Mouse (Mus musculus) MEL (cell line): ENCODE data around the gene Itgbl1. TPM values are rescaled to one million over a fixed set of nuclear protein-coding genes. Genes with fewer than 3 reads are reported as not detected.

Source experiments
- DNase-seq: peaks from one replicate; pipeline ENCODE4 v3.0.0; 2011; ENCODE audit warnings: low read depth, low spot score
- H3K27ac ChIP-seq: 2 replicates; pipeline ENCODE4 v1.5.1; 2012; ENCODE audit warnings: low read depth, mild to moderate bottlenecking, control low read depth, low read length, moderate library complexity; ENCODE audit not compliant: control insufficient read depth
- H3K27me3 ChIP-seq, 2 experiments: fragments of 150-350 bp in 1 of 2; sonication (generic) in 1 of 2; 2 replicates each; pipeline ENCODE4 v1.6.1; 2012; ENCODE audit warnings: low read length in 2 of 2, mild to moderate bottlenecking in 2 of 2, improper control_type of control experiment in 1 of 2, moderate library complexity in 1 of 2; ENCODE audit not compliant: insufficient read depth in 2 of 2, control insufficient read depth in 1 of 2
- H3K36me3 ChIP-seq, 2 experiments: 2 replicates each; pipeline ENCODE4 v1.6.1; 2012 to 2014; ENCODE audit warnings: low read length in 2 of 2, improper control_type of control experiment in 1 of 2, inconsistent platforms in 1 of 2, mild to moderate bottlenecking in 1 of 2; ENCODE audit not compliant: insufficient read depth in 2 of 2, control insufficient read depth in 1 of 2
- H3K4me1 ChIP-seq, 2 experiments: fragments of 150-350 bp in 1 of 2; sonication (generic) in 1 of 2; 2 replicates each; pipeline ENCODE4 v1.6.1; 2012; ENCODE audit warnings: low read length in 2 of 2, improper control_type of control experiment in 1 of 2, mild to moderate bottlenecking in 1 of 2; ENCODE audit not compliant: insufficient read depth in 2 of 2, control insufficient read depth in 1 of 2
- H3K4me3 ChIP-seq, 2 experiments: fragments of 150-350 bp in 1 of 2; sonication (generic) in 1 of 2; 2 replicates each; pipeline ENCODE4 v1.5.1; 2012; ENCODE audit warnings: low read depth in 2 of 2, low read length in 2 of 2, mild to moderate bottlenecking in 2 of 2, moderate library complexity in 2 of 2, control low read depth in 1 of 2, improper control_type of control experiment in 1 of 2; ENCODE audit not compliant: control insufficient read depth in 1 of 2, insufficient read depth in 1 of 2
- H3K79me2 ChIP-seq: 2 replicates; pipeline ENCODE4 v1.6.1; 2012; ENCODE audit warnings: mild to moderate bottlenecking, low read length, moderate library complexity; ENCODE audit not compliant: control insufficient read depth, poor library complexity, insufficient read depth
- H3K9ac ChIP-seq: 2 replicates; pipeline ENCODE4 v1.6.1; 2012; ENCODE audit warnings: low read depth, mild to moderate bottlenecking, control low read depth, low read length, moderate library complexity; ENCODE audit not compliant: control insufficient read depth, poor library complexity, severe bottlenecking
- H3K9me3 ChIP-seq: fragments of 150-350 bp; sonication (generic); replicated peaks from 2 replicates; pipeline ENCODE4 v1.6.1; 2012; ENCODE audit warnings: mild to moderate bottlenecking, low read length, improper control_type of control experiment, moderate library complexity; ENCODE audit not compliant: insufficient read depth
- CTCF ChIP-seq, 3 experiments: IDR thresholded peaks in 2 of 3; conservative IDR thresholded peaks in 1 of 3; 2 replicates each; pipeline ENCODE4 v1.5.1; 2011 to 2012; ENCODE audit warnings: low read length in 3 of 3, low read depth in 2 of 3, mild to moderate bottlenecking in 2 of 3, improper control_type of control experiment in 1 of 3, inconsistent platforms in 1 of 3, mixed read lengths in 1 of 3, moderate library complexity in 1 of 3; ENCODE audit not compliant: control insufficient read depth in 1 of 3, insufficient read depth in 1 of 3, poor library complexity in 1 of 3, severe bottlenecking in 1 of 3
- EP300 ChIP-seq, 2 experiments: IDR thresholded peaks; 2 replicates each; pipeline ENCODE4 v1.6.1; 2011; ENCODE audit warnings: improper control_type of control experiment in 2 of 2, low read length in 2 of 2, low read depth in 1 of 2, mild to moderate bottlenecking in 1 of 2
- GABPA ChIP-seq: IDR thresholded peaks from 2 replicates; pipeline ENCODE4 v1.6.1; 2012; ENCODE audit warnings: low read depth, mild to moderate bottlenecking, inconsistent platforms, low read length, improper control_type of control experiment, moderate library complexity
- HCFC1 ChIP-seq: IDR thresholded peaks from 2 replicates; pipeline ENCODE4 v1.6.1; 2012; ENCODE audit warnings: low read depth, mild to moderate bottlenecking, inconsistent platforms, low read length, improper control_type of control experiment, moderate library complexity
- MAFK ChIP-seq: IDR thresholded peaks from 2 replicates; pipeline ENCODE4 v1.6.1; 2011; ENCODE audit warnings: low read depth, mild to moderate bottlenecking, low read length, improper control_type of control experiment, borderline replicate concordance
- MAX ChIP-seq: IDR thresholded peaks from 2 replicates; pipeline ENCODE4 v1.6.1; 2011; ENCODE audit warnings: low read length, improper control_type of control experiment
- MEF2A ChIP-seq: IDR thresholded peaks from 2 replicates; pipeline ENCODE4 v1.6.1; 2014; ENCODE audit warnings: low read depth, mild to moderate bottlenecking, inconsistent platforms, low read length, improper control_type of control experiment; ENCODE audit not compliant: poor library complexity, insufficient replicate concordance, severe bottlenecking; ENCODE audit errors: extremely low read depth
- MXI1 ChIP-seq: IDR thresholded peaks from 2 replicates; pipeline ENCODE4 v1.6.1; 2011; ENCODE audit warnings: mild to moderate bottlenecking, low read depth, low read length, improper control_type of control experiment
- MYB ChIP-seq: IDR thresholded peaks from 2 replicates; pipeline ENCODE4 v1.6.1; 2011; ENCODE audit warnings: mild to moderate bottlenecking, low read depth, low read length, improper control_type of control experiment
- MYC ChIP-seq: IDR thresholded peaks from 2 replicates; pipeline ENCODE4 v1.6.1; 2011; ENCODE audit warnings: low read depth, mild to moderate bottlenecking, low read length, improper control_type of control experiment, moderate library complexity
- NRF1 ChIP-seq: IDR thresholded peaks from 2 replicates; pipeline ENCODE4 v1.6.1; 2014; ENCODE audit warnings: low read depth, mild to moderate bottlenecking, inconsistent platforms, low read length, improper control_type of control experiment, moderate library complexity; ENCODE audit not compliant: poor library complexity, insufficient read depth, severe bottlenecking
- POLR2A ChIP-seq, 2 experiments: IDR thresholded peaks; 2 replicates each; pipeline ENCODE4 v1.6.1; 2011 to 2012; ENCODE audit warnings: low read length in 2 of 2, mild to moderate bottlenecking in 2 of 2, control low read depth in 1 of 2, improper control_type of control experiment in 1 of 2, low read depth in 1 of 2, moderate library complexity in 1 of 2; ENCODE audit not compliant: control insufficient read depth in 1 of 2, insufficient read depth in 1 of 2, poor library complexity in 1 of 2
- POLR2AphosphoS5 ChIP-seq: IDR thresholded peaks from 2 replicates; pipeline ENCODE4 v1.6.1; 2012; ENCODE audit warnings: low read depth, borderline replicate concordance, mild to moderate bottlenecking, inconsistent platforms, low read length, moderate library complexity, mixed read lengths
- RAD21 ChIP-seq: IDR thresholded peaks from 2 replicates; pipeline ENCODE4 v1.6.1; 2011; ENCODE audit warnings: mild to moderate bottlenecking, low read depth, low read length, improper control_type of control experiment
- SIN3A ChIP-seq: IDR thresholded peaks from 2 replicates; pipeline ENCODE4 v1.6.1; 2012; ENCODE audit warnings: low read length, improper control_type of control experiment, inconsistent platforms
- TAL1 ChIP-seq: IDR thresholded peaks from 2 replicates; pipeline ENCODE4 v1.6.1; 2012; ENCODE audit warnings: mild to moderate bottlenecking, inconsistent platforms, low read length, moderate library complexity, mixed read lengths
- TCF12 ChIP-seq: IDR thresholded peaks from 2 replicates; pipeline ENCODE4 v1.6.1; 2014; ENCODE audit warnings: low read depth, mild to moderate bottlenecking, inconsistent platforms, low read length, improper control_type of control experiment, moderate library complexity
- UBTF ChIP-seq: IDR thresholded peaks from 2 replicates; pipeline ENCODE4 v1.6.1; 2012; ENCODE audit warnings: low read depth, mild to moderate bottlenecking, inconsistent platforms, low read length, improper control_type of control experiment, moderate library complexity, borderline replicate concordance; ENCODE audit not compliant: insufficient read depth
- ZKSCAN1 ChIP-seq: IDR thresholded peaks from 2 replicates; pipeline ENCODE4 v1.6.1; 2012; ENCODE audit warnings: low read depth, mild to moderate bottlenecking, inconsistent platforms, low read length, improper control_type of control experiment, moderate library complexity
- ZMIZ1 ChIP-seq: IDR thresholded peaks from 2 replicates; pipeline ENCODE4 v1.6.1; 2012; ENCODE audit warnings: low read depth, mild to moderate bottlenecking, inconsistent platforms, low read length, improper control_type of control experiment, moderate library complexity
- ZNF384 ChIP-seq: IDR thresholded peaks from 2 replicates; pipeline ENCODE4 v1.6.1; 2012; ENCODE audit warnings: low read depth, mild to moderate bottlenecking, inconsistent platforms, low read length, improper control_type of control experiment
- polyA plus RNA-seq, 2 experiments: library from polyadenylated mRNA; stranded (reverse) in 1 of 2; unstranded in 1 of 2; fragments of >175 nt in 1 of 2; fragments of >200 nt in 1 of 2; gene quantifications; 2 replicates each; pipeline versions ENCODE4 v1.2.1 to v1.2.4; 2012; ENCODE audit warnings: low replicate concordance in 2 of 2, low read depth in 1 of 2; ENCODE audit not compliant: insufficient read length in 2 of 2, insufficient read depth in 1 of 2, missing spikeins in 1 of 2
- total RNA-seq: library from RNA; depleted of rRNA; stranded (reverse); fragments of 300-350 nt; gene quantifications from 2 replicates; pipeline ENCODE4 v1.2.3, GENCODE M21; 2012

The Itgbl1 gene
- total and polyA plus RNA-seq, 3 experiments = not detected

DNA sequence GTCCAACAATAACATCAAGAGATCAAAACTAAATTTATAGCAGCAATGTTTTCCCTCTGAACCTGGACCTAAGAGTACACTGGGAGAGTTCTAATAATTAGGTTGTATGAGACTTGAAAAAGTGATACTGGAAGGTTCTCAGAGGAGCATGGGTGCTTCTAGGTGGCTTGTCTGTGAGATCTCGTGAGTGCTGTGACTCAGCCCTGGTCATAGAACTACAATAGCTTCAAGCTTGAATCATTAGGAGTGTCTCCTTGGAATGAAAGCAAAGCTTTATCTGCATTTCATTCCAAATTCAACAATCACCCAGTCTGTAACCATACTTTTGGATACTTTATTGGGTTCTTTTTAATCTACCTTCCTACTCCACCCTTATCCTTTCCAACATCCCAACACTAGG is 2.6 kb downstream of the Itgbl1 start:
- Histone ChIP-seq H3K36me3 (no peaks in the 10 kb centered on the region), H3K79me2 (no peaks in the 10 kb centered on the region), H3K27me3 (no peaks in the 10 kb centered on the region), H3K9ac (no peak overlapping the region), H3K4me3 (no peak overlapping the region), H3K9me3 (no peaks in the 10 kb centered on the region), H3K27ac (no peak overlapping the region), H3K4me1 (no peaks in the 10 kb centered on the region)
- DNase-seq = no peak
- TF ChIP-seq TCF12 (no peak), MYB (no peak), EP300 (IDR thresholded peaks at IDR 0.05; ENCODE audit: low read depth in 1 of 2, low read length in 2 of 2) (no peak), POLR2A (IDR thresholded peaks at IDR 0.05; ENCODE audit: control insufficient read depth in 1 of 2, insufficient read depth in 1 of 2, low read depth in 1 of 2, low read length in 2 of 2, poor library complexity in 1 of 2) (no peak), POLR2AphosphoS5 (no peak), MYC (no peak)

DNA sequence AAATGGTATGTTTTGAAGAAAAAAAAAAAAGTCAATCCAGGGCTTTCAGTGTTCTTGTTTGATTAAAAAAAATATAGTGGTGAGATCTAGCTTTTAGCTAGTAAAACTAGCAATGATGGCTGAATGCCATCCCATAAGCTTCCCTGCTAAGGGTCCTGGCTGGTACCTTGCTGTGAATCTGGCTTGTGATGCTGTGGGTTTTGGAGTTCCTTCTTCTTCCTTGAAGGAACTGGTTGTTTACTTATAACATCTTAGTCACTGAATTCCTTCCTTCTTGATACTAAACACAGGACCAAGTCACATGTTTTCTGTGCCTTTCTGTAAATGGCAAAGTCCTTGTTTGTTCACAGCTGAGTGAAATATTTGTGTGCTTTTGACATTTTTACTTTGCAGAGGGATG is 3.4 kb downstream of the Itgbl1 start:
- no peak overlapping the region for H3K9ac ChIP-seq
- no peak overlapping the region for H3K27ac ChIP-seq
- no peak overlapping the region for H3K4me3 ChIP-seq
- H3K27me3 ChIP-seq = no peaks in the 10 kb centered on the region
- no peak for DNase-seq
- H3K36me3 ChIP-seq = no peaks in the 10 kb centered on the region
- TF ChIP-seq ZMIZ1 (no peak), GABPA (no peak), RAD21 (no peak), MAX (no peak), ZKSCAN1 (no peak), CTCF (IDR thresholded peaks at IDR 0.05 in 2 of 3, conservative IDR thresholded peaks at IDR 0.05 in 1 of 3; ENCODE audit: control insufficient read depth in 1 of 3, insufficient read depth in 1 of 3, low read depth in 2 of 3, low read length in 3 of 3, poor library complexity in 1 of 3, severe bottlenecking in 1 of 3) (no peak), HCFC1 (no peak), NRF1 (no peak), POLR2AphosphoS5 (no peak), ZNF384 (no peak), MXI1 (no peak), UBTF (no peak), POLR2A (IDR thresholded peaks at IDR 0.05; ENCODE audit: control insufficient read depth in 1 of 2, insufficient read depth in 1 of 2, low read depth in 1 of 2, low read length in 2 of 2, poor library complexity in 1 of 2) (no peak), SIN3A (no peak), MEF2A (no peak), MYC (no peak), MAFK (no peak), TAL1 (no peak)
- no peaks in the 10 kb centered on the region for H3K4me1 ChIP-seq
- no peaks in the 10 kb centered on the region for H3K79me2 ChIP-seq
- H3K9me3 ChIP-seq = no peaks in the 10 kb centered on the region
